Mouse (Mus musculus): ENCODE data around the gene 9130019O22Rik.

GRCm38 (mm10) chr7:127406002-127406987 lies 19.3 kb upstream of the 9130019O22Rik start, which contains the start of gene Zfp764:
- TF ChIP-seq CTCF (IDR thresholded peaks at IDR 0.05; ENCODE audit: control insufficient read depth, insufficient read depth, insufficient replicate concordance, low read depth, low read length) (peak; percentile 49), POLR2A (IDR thresholded peaks at IDR 0.05; ENCODE audit: control insufficient read depth, low read depth, low read length) (peak; percentile 44; the same call in 1 of the 2 replicates)

Data from testis, adult 2 months (tissue).